ENCODE assay signal across 16 mouse cellular contexts in genomic region chr16:76764994-76765393, GRCm38 (mm10).
DNase-seq lines count a peak whose midpoint lies in the region; ATAC-seq and TF ChIP-seq lines count a peak whose summit lies in the region.
"Had no signal": no experiment of that assay in that cellular context is flagged by ENCODE, and none has a peak within 500 bp of the region (broad histone marks: within the 10 kb centered on the region; RNA-seq: fewer than 3 reads in every experiment).

No protein-coding gene starts in this region.

- DNase-seq in intestine, embryonic 14.5 days (ENCODE audit: low spot score) = no peak
- no peak for DNase-seq in lung, postnatal 0 days (ENCODE audit: low spot score)
- peak; percentile 44 for DNase-seq in embryo, embryonic 10.5 days (ENCODE audit: low spot score)
- no peak for DNase-seq in layer of hippocampus, postnatal 14 days (ENCODE audit: low spot score in 2 of 2)
- DNase-seq: cerebellum, postnatal 36 days; forebrain, postnatal 0 days; gastrocnemius, postnatal 14 days; liver; lung, postnatal 10 days; spleen, adult 18-20 months had no signal

- no peaks in the 10 kb centered on the region for H3K27me3 ChIP-seq in intestine, embryonic 14.5 days (replicated peaks; ENCODE audit: control insufficient read depth, insufficient read depth, low read length)
- H3K27me3 ChIP-seq in intestine, postnatal 0 days (replicated peaks; ENCODE audit: control insufficient read depth, insufficient read depth, low read length) = no peaks in the 10 kb centered on the region
- H3K27me3 ChIP-seq in lung, embryonic 15.5 days = no peaks in the 10 kb centered on the region
- no peaks in the 10 kb centered on the region for H3K27me3 ChIP-seq in lung, postnatal 0 days (replicated peaks; ENCODE audit: insufficient read depth, low read length)
- H3K27me3 ChIP-seq: midbrain, embryonic 12.5 days had no signal

- H3K4me2 ChIP-seq in intestine, embryonic 14.5 days (ENCODE audit: low read length) = 0 out of 2 replicates have a peak overlapping the region, but pooled peaks have one; percentile 27
- no peak overlapping the region for H3K4me2 ChIP-seq in intestine, postnatal 0 days (replicated peaks; ENCODE audit: low read depth)
- peak overlapping the region; percentile 2; the same call in 1 of the 2 replicates for H3K4me2 ChIP-seq in lung, embryonic 15.5 days
- no peak overlapping the region for H3K4me2 ChIP-seq in lung, postnatal 0 days (replicated peaks; ENCODE audit: low read depth, low read length)
- H3K4me2 ChIP-seq: heart, embryonic 11.5 days; midbrain, embryonic 12.5 days had no signal

- no peak for TF ChIP-seq EP300 in lung, postnatal 0 days (IDR thresholded peaks at IDR 0.05)

- no peak for ATAC-seq in intestine, embryonic 14.5 days (replicated peaks; ENCODE audit: low FRiP score, low TSS enrichment, low read depth)
- ATAC-seq in intestine, postnatal 0 days = no peak
- no peak for ATAC-seq in lung, embryonic 15.5 days (ENCODE audit: borderline replicate concordance, extremely low read depth, low FRiP score, low TSS enrichment)
- no peak for ATAC-seq in lung, postnatal 0 days
- ATAC-seq in hematopoietic stem cell, adult 5-6 weeks (replicated peaks in 1 of 2; ENCODE audit: insufficient read depth in 1 of 2, low FRiP score in 2 of 2, low TSS enrichment in 1 of 2, low read depth in 1 of 2, poor library complexity in 2 of 2, severe bottlenecking in 2 of 2) = peak; percentile 33; a peak in 1 of 4 replicates
- ATAC-seq: forebrain, postnatal 0 days had no signal

- no peaks in the 10 kb centered on the region for H3K36me3 ChIP-seq in intestine, embryonic 14.5 days (ENCODE audit: control insufficient read depth, insufficient read depth, low read length)
- no peaks in the 10 kb centered on the region for H3K36me3 ChIP-seq in intestine, postnatal 0 days (ENCODE audit: control insufficient read depth, insufficient read depth)
- H3K36me3 ChIP-seq in lung, embryonic 15.5 days = no peaks in the 10 kb centered on the region
- no peaks in the 10 kb centered on the region for H3K36me3 ChIP-seq in lung, postnatal 0 days (ENCODE audit: insufficient read depth, low read length)
- H3K36me3 ChIP-seq: midbrain, embryonic 12.5 days had no signal

- 25% methylated on average over 5 of the region's 5 CpGs for WGBS in intestine, embryonic 14.5 days
- 25% methylated on average over 5 of the region's 5 CpGs for WGBS in intestine, postnatal 0 days
- 13% methylated on average over 5 of the region's 5 CpGs for WGBS in lung, embryonic 15.5 days
- 30% methylated on average over 5 of the region's 5 CpGs for WGBS in lung, postnatal 0 days

- H3K4me1 ChIP-seq in intestine, embryonic 14.5 days (replicated peaks; ENCODE audit: control insufficient read depth, insufficient read depth, low read length) = peaks cover 10% of the 10 kb centered on the region; the same call in 1 of the 2 replicates
- no peaks in the 10 kb centered on the region for H3K4me1 ChIP-seq in intestine, postnatal 0 days (replicated peaks; ENCODE audit: control insufficient read depth, insufficient read depth, low read length)
- peaks cover 22% of the 10 kb centered on the region for H3K4me1 ChIP-seq in lung, embryonic 15.5 days
- H3K4me1 ChIP-seq in lung, postnatal 0 days (ENCODE audit: insufficient read depth, low read depth, low read length) = peaks cover 5% of the 10 kb centered on the region; the same call in 1 of the 2 replicates
- H3K4me1 ChIP-seq: midbrain, embryonic 12.5 days had no signal

- H3K9me3 ChIP-seq in intestine, embryonic 14.5 days (ENCODE audit: control insufficient read depth, low read length) = no peaks in the 10 kb centered on the region
- H3K9me3 ChIP-seq in intestine, postnatal 0 days (ENCODE audit: control insufficient read depth) = no peaks in the 10 kb centered on the region
- H3K9me3 ChIP-seq in lung, embryonic 15.5 days = no peaks in the 10 kb centered on the region
- H3K9me3 ChIP-seq in lung, postnatal 0 days (ENCODE audit: low read length) = no peaks in the 10 kb centered on the region
- H3K9me3 ChIP-seq: midbrain, embryonic 12.5 days had no signal

- H3K4me3 ChIP-seq in intestine, embryonic 14.5 days (ENCODE audit: low read depth, low read length) = no peak overlapping the region
- no peak overlapping the region for H3K4me3 ChIP-seq in intestine, postnatal 0 days (ENCODE audit: low read depth, low read length)
- no peak overlapping the region for H3K4me3 ChIP-seq in lung, embryonic 15.5 days
- no peak overlapping the region for H3K4me3 ChIP-seq in lung, postnatal 0 days (ENCODE audit: low read depth, low read length)
- H3K4me3 ChIP-seq: erythroblast, embryonic 14.5 days; midbrain, embryonic 12.5 days had no signal

- no peak for TF ChIP-seq CTCF in intestine, postnatal 0 days (IDR thresholded peaks at IDR 0.05; ENCODE audit: low read depth)
- TF ChIP-seq CTCF in lung, postnatal 0 days (IDR thresholded peaks at IDR 0.05) = no peak

- no peak overlapping the region for H3K9ac ChIP-seq in intestine, embryonic 14.5 days (ENCODE audit: low read length)
- no peak overlapping the region for H3K9ac ChIP-seq in intestine, postnatal 0 days (ENCODE audit: low read depth, low read length)
- H3K9ac ChIP-seq in lung, embryonic 15.5 days = no peak overlapping the region
- no peak overlapping the region for H3K9ac ChIP-seq in lung, postnatal 0 days (replicated peaks; ENCODE audit: low read depth)
- H3K9ac ChIP-seq: forebrain, postnatal 0 days; midbrain, embryonic 12.5 days had no signal

- no peak overlapping the region for H3K27ac ChIP-seq in intestine, embryonic 14.5 days (ENCODE audit: low read depth)
- H3K27ac ChIP-seq in intestine, postnatal 0 days (ENCODE audit: low read depth, low read length) = no peak overlapping the region
- H3K27ac ChIP-seq in lung, embryonic 15.5 days = no peak overlapping the region
- no peak overlapping the region for H3K27ac ChIP-seq in lung, postnatal 0 days (ENCODE audit: low read length)
- H3K27ac ChIP-seq: midbrain, embryonic 12.5 days had no signal

Comparison
In these comparisons a context has a peak if more than half of its experiments do, and no peak if none do; other contexts are left out.
1. H3K4me2 ChIP-seq: peak in intestine, embryonic 14.5 days (single experiment) and lung, embryonic 15.5 days (single experiment); none in intestine, postnatal 0 days (single experiment) and lung, postnatal 0 days (single experiment).
2. ATAC-seq: peak in hematopoietic stem cell, adult 5-6 weeks (2 of 2); none in intestine, embryonic 14.5 days (single experiment), intestine, postnatal 0 days (single experiment), lung, embryonic 15.5 days (single experiment) and lung, postnatal 0 days (single experiment).